Mouse (Mus musculus) gastrocnemius, postnatal 4 days (tissue): ENCODE measurements around the gene Mefv. TPM values are rescaled to one million over a fixed set of nuclear protein-coding genes. Genes with fewer than 3 reads are reported as not detected.
"Not testable (repeated sequence)": the region's sequence is repeated elsewhere in the genome, so short reads cannot be mapped to it uniquely, and the experiment has no call there.

Experiments used
- DNase-seq, 2 experiments: peaks; one replicate each; pipeline ENCODE4 v3.0.0; 2021 to 2022; ENCODE audit warnings: low spot score in 2 of 2, mixed read lengths in 2 of 2
- long read RNA-seq, 2 experiments: library from polyadenylated mRNA; stranded (forward); transcript quantifications; one replicate each; pipeline ENCODE4 v2.0.0; 2021
- total RNA-seq, 2 experiments: library from RNA; stranded (reverse); gene quantifications; 2 replicates each; pipeline ENCODE4 v1.2.3; 2021

Mefv gene
- not detected for total RNA-seq
- long read RNA-seq, experiment 1 = 0 reads
- long read RNA-seq, experiment 2 = 0 reads

- no peak for DNase-seq
Observed at GRCm38 (mm10) chr16:3717980-3718379, at the start of gene Mefv. TSS of gene Mefv (minus strand) at chr16:3718097.

DNA sequence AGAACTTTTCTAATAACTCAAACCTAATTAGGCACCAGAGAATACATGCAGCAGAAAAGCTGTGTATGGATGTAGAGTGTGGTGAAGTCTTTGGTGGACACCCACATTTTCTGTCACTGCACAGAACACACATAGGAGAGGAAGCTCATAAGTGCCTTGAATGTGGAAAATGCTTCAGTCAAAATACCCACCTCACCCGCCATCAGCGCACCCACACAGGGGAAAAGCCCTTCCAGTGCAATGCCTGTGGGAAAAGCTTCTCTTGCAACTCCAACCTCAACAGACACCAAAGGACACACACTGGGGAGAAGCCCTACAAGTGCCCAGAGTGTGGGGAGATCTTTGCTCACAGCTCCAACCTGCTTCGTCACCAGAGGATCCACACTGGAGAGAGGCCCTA is 31.1 kb upstream of the Mefv start:
- no peak for DNase-seq

DNA sequence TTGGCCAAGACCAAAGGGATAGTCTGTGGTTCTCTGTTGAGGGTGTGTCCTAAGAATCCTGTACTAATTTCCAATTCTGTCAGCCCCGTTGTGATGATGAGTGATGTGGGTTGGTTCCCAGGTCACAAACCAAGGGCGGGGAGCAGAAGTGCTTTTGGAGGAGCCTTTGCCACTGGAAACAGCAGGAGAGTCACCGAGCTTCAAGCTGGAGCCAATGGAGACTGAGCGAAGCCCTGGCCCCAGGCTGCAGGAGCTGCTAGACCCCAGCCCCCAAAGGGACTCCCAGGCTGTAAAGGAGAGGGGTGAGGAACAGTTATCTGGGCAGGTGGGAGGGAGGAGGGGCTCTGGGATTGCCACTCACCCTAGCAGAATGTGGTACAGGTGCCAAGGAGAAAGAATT is 27.8 kb upstream of the Mefv start:
- DNase-seq = no peak

GRCm38 (mm10) chr16:3744186-3744700 is 26.3 kb upstream of the Mefv start:
- DNase-seq = peak in 1 of 2 experiments; percentile 37

DNA sequence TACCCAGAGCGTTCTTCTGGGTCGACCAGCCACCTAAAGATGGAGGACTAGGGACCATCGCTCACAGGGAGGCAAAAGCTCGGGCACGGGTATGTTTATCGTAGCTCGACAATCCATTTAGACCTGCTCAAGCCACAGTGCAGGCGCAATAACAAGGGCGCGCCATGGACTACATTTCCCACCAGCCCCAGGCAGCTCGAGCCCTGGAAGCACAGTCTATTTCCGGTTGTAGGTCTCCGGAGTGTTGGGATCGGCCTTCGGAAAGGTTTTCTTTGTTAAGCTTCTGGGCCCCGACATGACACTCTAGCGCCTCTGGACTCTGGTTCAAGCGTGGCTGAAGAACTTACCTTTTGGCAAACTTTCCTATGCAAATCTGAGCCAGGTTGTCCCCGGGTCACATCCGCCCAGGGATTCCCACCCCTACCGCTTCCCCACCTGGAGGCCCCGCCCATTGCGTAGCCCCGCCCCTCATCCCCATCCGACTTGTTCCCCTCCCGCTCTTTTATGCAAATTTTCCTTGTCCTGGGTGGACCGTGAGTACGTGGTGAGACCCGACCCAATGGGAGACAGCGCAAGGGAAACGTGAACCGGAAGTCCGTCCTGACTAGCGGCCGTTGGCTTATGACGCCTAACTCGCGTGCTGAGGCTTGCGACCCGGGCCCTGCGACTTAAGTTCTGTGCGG is 25.7 kb upstream of the Mefv start, which contains the start of gene Zfp263:
Zfp263 (plus strand) TSS at position 591 of the 683 bp plus-strand sequence.
- DNase-seq = peak; percentile 74 to 88

- DNase-seq = no peak
Observed at GRCm38 (mm10) chr16:3742466-3742865, 24.6 kb upstream of the Mefv start.

DNA sequence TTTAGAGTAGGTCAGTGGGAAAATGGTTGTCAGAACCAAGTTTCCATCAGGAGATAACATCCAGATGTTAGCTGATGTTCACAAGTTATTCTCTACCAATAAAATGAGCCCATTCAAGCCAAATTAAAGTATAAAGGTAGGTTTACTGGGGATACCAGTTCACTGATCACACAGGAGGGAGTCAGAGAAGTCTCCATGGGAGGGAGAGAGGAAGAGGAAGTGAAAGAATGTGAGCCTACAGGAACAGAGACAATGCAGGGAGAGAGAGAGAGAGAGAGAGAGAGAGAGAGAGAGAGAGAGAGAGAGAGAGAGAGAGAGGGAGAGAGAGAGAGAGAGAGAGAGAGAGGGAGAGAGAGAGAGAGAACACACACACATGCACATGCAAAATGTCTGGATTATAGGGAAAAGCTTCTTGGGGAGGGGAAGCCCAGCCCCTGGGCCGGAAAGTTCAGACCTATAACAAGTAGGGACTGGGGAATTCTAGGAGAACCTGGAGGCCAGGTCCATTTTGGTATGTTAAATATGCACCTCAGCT is 15.4 kb upstream of the Mefv start:
- DNase-seq = no peak

DNA sequence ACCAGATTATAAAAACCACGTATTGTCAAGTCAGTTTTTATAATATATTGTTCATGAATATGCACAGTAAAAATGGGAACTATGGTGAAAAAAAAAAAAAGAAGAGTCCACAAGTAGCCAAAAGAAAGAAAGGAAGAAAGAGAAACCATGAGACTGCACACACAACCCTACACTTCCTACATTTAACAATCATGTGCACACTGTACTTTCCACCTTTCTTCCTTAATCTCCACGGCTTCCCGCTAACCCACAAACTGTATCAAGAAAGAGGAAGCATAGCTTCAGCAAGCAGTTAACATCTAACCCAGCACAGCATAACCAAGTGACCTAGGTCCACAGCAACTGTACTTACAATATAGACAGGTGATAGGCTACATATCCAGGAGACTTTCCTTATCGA is 14.7 kb upstream of the Mefv start:
- DNase-seq = no peak

GRCm38 (mm10) chr16:3727980-3728720 is 10.3 kb upstream of the Mefv start:
- no peak for DNase-seq

GRCm38 (mm10) chr16:3723231-3723630 is 5.3 kb upstream of the Mefv start:
- DNase-seq = no peak

GRCm38 (mm10) chr16:3714731-3715130 is 3.2 kb downstream of the Mefv start:
- no peak for DNase-seq

DNA sequence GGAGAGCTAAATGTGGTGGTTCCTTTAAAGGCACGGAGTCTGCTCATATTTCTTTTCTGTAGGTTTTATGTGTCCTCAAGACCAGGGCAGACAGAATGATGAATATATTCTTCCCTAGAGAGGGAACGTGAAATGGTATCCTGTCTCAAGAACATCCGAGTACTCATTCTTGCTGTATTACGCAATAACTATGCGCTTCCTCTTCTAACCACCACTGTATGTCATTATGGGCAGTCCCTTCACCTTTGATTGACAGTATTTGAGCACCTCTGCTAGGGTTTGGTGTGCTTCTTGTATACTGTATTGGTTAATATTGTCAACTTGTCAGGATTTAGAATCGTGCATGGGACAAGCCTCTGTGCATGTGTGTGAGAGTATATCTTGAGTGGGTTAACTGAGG is 11.2 kb downstream of the Mefv start:
- DNase-seq = no peak

DNA sequence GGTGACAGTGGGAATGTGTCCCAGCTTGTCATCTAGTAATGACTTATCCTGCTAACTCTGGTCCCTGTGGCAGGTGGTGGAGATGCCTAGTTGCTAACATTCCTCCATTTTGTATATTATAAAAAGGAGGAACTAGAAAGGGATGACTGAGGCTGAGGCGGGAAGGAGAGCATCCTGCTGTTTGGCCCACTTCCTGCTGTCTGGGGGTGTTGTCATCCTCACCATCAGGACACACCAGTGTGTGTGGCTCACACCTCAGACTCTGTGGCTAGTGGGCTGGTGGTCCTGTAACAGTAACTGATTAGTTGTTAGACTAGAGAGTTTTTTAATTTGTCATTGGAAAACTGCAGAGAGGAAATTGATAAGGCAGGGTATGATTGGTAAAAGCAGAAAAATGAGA is 17.0 kb downstream of the Mefv start:
- DNase-seq = no peak

GRCm38 (mm10) chr16:3699281-3699680 is 18.6 kb downstream of the Mefv start:
- DNase-seq = no peak

GRCm38 (mm10) chr16:3689608-3690007 is 28.3 kb downstream of the Mefv start:
- DNase-seq = not testable (repeated sequence)

Other genes starting within 250 kb of the Mefv start
- not detected for gene Olfr161, start 127.1 kb downstream of the Mefv start, total RNA-seq
- 10 to 100 TPM; 11.4 to 16.0 TPM for gene Zfp263, start 26.0 kb upstream of the Mefv start, total RNA-seq
- gene Olfr15, start 112.8 kb upstream of the Mefv start, total RNA-seq = not detected
- 1 to 10 TPM; 1.7 to 1.9 TPM for gene Zfp174, start 129.2 kb upstream of the Mefv start, total RNA-seq
- 10 to 100 TPM; 37.3 to 43.1 TPM for gene Naa60, start 154.3 kb upstream of the Mefv start, total RNA-seq
- gene Zfp597, start 166.5 kb upstream of the Mefv start, total RNA-seq = 10 to 100 TPM; 10.6 to 11.9 TPM
- gene Gm20695, start 166.6 kb upstream of the Mefv start, total RNA-seq = under 1 TPM; 0.36 to 0.44 TPM
- gene 1700037C18Rik, start 190.6 kb upstream of the Mefv start, total RNA-seq = 1 to 10 TPM; 3.1 to 5.6 TPM
- gene Cluap1, start 190.7 kb upstream of the Mefv start, total RNA-seq = 10 to 100 TPM; 12.3 to 13.3 TPM